Mouse (Mus musculus) heart, adult 8-10 months (tissue): ENCODE measurements around the gene Olfr763. TPM values are rescaled to one million over a fixed set of nuclear protein-coding genes. Genes with fewer than 3 reads are reported as not detected.
"Not testable (repeated sequence)": the region's sequence is repeated elsewhere in the genome, so short reads cannot be mapped to it uniquely, and the experiment has no call there.

Experiments
- DNase-seq: peaks from one replicate; pipeline ENCODE4 v3.0.0; 2022; ENCODE audit warnings: low spot score
- total RNA-seq, 4 experiments: library from RNA; stranded (reverse); gene quantifications; 2 replicates each; pipeline ENCODE4 v1.2.4; 2022

Olfr763 gene
- not detected for total RNA-seq

DNA sequence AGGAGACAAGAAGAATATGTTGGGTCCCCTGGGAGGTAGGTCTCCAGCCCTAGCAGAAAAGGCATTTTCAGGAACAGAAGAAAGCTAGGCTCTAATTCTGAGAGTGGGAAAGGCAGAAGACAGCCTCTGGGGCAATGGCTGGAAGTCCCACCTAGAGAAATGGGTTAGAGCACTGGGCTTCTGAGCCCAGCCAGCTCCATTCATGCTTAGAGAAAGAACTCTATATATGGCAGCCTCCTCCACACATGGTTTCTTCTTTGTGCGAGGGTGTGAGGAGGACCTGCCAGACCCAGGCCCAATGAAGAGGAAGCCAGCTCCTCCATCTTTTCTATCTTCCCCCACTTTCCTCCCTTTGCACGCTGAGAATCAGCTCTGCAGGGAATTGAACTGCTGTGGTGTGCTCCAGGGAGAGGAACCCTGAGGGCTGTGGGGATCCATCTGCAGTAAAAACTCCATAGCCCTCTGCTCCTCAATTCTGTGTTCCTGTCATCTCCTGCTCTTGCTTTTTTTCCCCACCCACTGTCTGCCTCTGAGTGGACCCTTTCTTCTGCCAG is at the start of gene Olfr763:
Olfr763 (plus strand) TSS at position 504 of the 554 bp plus-strand sequence.
- DNase-seq: no peak

DNA sequence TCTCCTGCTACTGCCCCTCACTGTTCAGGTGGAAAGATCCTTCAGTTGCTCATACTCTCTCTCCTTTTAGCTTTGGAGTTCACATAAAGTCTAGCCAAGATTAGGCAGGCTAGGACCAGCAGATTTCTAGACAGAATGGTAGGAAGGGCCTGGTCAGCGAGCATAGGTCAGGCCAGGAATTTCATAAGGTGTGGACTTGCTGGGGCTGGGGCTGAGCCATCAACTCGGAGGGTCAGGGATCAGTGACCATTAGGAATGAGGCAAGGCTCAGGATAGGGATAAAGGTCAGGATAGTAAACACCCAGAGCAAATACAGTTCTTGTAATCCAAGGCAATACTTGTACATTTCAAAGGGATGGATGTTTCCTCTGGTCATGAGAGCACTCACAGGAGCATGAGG is 45.6 kb upstream of the Olfr763 start:
- no peak for DNase-seq

DNA sequence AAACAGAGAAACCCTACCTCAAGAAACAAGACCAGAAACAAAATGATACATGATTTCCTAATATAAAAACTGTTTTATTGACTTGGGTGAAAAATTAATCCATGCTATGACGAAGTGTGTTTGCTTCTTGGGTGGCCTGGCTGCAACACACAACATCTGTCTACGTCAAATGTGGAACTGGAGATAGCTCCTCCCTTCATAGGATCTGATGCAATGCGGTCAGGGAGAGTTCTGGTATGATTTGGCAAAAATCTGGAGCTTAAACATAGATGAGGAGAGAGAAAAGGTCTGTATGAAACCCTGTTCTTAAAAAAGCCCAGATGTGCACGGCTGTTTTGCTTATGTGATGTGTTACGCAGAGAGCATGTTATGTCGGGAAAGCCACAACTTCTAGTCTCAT is 44.7 kb upstream of the Olfr763 start:
- no peak for DNase-seq

DNA sequence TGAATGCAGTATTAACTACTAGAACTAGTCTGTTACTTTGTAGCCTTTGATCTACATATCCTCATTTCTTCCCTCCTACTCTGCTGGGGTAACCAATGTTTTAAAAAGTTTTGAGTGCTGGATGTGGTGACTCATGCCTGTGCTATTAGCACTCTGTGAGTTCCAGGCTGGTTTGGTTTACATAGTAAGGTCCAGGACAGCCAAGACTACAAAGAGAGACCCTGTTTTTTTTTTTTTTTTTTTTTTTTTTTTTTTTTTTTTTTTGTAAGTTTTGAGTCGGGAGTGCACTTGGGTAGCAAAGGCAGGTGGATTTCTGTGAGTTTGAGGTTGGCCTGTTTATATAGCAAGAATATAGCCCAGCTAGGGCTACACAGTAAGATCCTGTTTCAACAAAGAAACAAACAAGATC is 42.2 kb upstream of the Olfr763 start:
- no peak for DNase-seq

DNA sequence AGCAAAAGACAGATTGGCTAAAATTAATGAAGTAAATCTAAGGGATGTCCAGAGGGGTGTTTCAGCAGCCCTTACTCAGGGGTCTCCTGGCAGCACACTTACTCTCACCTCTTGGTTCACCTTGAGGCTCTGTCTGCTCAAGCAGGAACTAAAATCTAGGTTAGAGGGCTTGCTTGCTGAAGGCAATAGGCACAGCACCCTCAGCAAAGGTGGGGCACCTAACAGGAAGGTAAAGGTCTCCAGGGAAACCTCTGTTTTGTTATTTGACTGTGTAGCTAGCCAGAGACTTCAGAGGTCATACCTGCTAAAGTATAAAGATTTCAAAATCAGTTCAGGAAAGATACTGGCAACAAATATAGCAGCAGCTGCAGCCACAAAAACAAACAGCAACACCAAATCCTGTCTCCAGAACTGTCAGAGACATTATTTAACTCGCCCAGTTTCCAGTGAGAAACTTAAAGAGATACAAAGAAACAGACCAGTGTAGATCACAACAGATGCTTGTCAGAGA is 39.8 kb upstream of the Olfr763 start:
- no peak for DNase-seq

DNA sequence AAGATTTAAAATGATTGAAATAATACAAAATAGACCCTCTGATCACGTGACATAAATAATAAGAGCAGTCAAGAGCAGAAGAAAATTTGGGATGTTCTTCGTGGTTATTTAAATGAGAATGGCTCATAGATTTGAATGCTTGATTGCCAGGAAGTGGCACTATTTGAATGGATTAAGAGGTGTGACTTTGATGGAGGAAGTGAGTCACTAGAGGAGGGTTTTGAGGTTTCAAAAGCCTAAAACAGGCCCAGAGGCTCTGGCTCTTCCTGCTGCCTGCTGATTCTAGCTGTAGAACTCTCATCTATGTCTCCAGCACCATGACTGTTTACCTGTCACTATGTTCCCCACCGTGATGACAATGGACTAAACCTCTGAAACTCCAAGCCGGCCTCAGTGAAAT is 37.8 kb upstream of the Olfr763 start:
- no peak for DNase-seq

DNA sequence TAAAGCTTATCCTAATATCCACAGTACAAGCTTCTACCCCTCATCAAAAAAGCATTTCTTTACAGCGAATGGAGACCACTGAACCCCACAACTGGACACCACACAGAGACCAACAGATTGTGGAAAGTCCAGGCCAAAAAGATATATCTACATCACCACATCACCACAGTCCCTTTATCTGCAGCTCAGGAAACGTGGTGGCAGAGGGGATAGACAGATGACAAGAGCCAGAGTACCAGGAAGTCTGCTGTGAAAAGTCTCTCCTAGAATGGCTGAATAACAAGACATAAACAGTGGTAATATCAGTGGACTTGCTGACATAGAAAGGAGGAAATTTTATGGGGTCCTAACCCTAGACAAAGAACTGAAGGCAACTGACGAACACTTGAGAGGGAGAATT is 34.2 kb upstream of the Olfr763 start:
- DNase-seq: no peak

DNA sequence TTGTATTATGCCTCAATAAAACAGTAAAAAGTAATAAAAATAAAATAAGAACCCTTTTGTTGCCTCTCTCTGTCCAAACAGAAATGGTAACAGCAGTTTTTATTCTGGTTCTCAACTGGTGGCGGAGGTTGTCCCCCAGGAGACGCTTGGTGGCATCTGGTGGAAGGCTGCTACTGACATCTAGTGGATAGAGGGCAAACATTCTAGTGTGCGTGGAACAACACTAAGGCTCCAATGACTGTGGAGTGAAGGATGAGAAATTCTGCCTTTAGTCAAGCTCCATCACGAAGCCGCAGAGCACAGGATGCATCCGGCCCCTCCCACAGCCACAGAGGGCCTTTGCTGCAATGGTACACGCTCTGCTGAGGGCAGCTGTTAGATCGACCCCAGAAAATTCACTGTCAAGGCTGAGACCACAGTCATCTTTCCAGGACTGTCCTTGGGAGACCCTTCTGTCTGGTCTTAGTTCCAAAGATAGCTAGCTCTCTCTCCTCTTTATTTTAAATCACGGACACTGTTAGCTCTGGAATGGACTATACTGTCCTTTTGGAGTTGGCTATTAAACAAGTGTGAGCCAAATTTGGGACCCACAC is 33.0 kb upstream of the Olfr763 start:
- DNase-seq: peak; percentile 24

DNA sequence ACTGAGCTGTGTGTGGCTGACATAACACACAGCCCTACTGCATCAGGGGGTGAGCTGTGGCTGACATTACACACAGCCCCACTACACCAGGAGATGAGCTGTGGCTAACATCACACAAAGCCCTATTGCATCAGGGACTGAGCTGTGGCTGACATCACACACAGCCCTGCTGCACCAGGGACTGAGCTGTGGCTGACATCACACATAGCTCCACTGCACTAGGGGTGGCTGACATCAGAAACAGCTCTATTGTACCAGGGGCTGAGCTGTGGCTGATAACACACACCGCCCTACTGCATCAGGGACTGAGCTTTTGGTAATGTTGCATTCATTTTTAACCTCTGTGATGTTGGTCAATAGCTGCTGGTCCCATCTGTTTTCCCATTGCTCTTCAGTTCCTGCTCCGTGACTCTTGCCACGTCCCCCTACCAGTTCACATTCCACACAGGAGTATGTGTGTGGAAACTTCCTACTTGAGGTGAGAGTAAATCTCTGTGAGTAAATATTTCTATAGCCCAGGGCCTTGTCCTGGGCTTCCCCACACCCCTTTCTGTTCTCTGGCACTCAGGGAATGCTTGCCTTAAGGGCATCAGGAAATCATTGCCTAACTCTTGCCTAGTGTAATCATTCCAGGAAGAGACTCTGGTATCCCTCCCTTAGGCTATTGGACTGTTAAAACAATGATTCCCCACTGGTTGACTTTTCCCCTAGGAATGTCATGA is 29.8 kb upstream of the Olfr763 start:
- no peak for DNase-seq

DNA sequence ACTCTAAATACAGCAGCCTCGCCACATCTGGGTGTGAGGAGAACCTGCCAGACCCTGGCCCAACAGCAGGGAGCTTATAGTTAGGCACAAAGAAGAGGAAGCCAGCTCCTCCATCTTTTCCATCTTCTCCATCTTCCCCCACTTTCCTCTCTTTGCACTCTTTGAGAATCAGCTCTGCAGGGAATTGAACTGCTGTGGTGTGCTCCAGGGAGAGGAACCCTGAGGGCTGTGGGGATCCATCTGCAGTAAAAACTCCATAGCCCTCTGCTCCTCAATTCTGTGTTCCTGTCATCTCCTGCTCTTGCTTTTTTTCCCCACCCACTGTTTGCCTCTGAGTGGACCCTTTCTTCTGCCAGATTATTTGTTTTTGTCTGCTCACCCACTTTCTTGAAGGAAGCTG is 21.5 kb upstream of the Olfr763 start, which contains the start of gene Olfr9:
Olfr9 (plus strand) TSS at position 301 of the 400 bp plus-strand sequence.
- not testable (repeated sequence) for DNase-seq

DNA sequence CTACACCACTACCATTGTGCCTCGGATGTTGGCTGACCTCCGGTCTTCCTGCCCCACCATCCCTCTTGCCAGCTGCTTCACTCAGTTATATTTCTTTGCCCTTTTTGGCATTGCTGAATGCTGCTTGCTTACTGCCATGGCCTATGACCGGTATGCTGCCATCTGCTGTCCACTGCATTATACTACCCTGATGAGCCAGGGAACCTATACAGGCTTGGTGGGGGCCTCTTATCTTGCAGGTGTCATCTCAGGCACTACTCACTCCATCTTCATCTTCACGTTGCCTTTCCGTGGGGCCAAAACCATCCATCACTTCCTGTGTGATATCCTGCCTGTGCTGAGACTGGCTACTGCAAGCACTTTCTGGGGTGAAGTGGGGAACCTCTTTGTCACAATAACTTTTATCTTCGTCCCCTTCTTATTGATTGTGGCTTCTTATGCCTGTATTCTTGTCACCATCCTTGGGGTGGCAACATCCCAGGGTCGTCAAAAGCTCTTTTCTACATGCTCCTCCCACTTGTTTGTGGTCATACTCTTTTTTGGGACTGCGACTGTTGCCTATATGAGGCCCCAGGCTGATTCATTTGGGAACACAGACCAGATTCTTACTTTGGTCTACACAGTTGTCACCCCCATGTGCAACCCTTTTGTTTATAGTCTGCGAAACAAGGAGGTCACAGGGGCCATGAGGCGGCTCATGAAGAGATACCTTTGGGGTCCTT is 20.3 kb upstream of the Olfr763 start:
- not testable (repeated sequence) for DNase-seq

DNA sequence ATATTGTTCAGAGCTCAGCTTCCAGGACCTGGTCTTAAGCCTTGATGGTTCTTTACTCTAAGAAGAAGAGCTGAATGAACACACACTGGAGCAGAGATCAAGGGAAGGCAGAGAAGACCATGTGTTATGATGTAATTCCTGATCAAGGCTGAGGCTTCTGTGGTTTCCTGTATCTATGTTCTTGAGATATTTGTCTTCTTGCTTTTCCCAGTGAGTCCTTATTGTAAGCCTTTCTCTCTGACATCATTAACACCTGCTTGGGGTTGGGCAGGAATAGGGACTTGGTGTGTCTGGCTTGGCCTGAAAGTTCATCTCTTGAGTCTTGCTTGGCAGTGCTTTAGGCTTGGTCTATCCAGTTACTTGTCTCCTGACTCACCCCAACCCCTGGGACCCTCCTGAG is 19.6 kb upstream of the Olfr763 start:
- no peak for DNase-seq

DNA sequence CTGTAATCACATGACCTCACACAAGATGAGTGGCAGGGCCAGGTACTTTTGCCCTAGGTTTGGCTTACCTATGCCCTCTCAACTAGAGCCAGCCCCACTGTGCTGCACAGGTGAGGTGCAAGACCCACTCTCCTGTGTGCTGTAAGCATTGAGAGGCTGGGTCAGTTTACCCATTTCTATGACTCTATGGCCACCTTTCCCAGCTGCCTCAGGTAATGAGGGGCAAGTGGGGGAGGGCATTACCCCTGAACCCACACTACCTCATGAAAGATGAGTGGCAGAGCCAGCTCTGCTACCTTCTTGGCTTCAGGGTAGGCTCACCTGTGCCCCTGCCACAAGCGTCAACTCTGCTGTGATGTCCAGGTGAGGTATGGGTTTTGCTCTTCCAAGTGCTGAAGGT is 14.8 kb upstream of the Olfr763 start:
- no peak for DNase-seq

DNA sequence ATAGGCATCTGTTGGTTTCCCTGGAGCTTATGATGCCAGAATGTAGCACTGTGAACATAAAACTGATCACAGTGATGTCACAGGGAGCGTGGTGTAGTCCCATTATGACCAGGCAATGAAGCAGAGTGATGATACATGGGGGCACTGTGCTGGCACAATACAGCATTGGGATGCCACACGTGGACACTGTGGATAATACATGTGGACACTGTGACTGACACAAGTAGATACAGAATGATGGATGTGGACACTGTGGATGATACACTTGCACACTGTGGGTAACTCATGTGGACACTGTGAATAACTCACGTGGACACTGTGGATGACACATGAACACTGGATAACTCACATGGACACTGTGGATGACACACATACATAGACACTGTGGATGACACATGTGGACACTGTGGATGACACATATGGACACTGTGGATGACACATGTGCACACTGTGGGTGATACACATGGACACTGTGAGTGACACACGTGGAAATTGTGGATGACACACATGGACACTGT is 14.0 kb upstream of the Olfr763 start:
- no peak for DNase-seq

DNA sequence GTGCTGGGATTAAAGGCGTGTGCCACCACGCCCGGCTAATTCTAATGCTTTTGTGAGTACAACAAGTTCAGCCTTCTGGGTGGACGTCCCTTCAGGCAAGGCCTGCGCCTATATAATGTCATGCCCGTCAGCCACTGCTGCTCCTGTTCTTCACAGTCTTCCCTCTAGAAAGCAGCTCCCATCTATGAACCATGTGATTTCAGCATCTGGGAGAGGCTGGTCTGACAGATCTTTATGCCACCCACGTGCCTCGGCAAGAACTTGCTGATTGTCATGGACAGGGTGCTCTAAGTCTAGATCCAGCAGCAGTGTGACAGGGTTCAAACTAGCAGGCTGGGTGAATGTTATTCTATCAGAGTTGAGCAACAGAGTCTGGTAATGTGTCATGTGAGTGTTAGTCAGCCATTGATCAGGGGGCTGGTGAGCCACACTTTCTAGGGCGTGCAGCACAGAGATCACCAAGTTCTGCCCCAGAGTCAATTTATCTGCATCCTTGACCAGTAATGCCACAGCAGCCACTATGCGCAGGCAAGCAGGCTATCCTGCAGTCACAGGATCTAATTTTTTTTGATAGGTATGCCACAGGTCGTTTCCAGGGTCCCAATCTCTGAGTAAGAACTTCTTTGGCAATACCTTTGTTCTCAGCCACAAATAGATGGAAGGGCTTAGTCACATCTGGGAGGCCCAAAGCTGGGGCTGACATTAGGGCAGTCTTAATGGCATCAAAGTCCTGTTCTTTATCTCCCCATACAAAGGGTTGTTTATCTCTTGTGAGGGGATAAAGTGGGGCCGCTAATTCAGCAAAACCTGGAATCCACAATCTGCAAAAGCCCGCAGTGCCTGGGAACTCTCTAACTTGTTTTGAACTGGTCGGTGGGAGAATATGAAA is 6.3 kb upstream of the Olfr763 start:
- no peak for DNase-seq

DNA sequence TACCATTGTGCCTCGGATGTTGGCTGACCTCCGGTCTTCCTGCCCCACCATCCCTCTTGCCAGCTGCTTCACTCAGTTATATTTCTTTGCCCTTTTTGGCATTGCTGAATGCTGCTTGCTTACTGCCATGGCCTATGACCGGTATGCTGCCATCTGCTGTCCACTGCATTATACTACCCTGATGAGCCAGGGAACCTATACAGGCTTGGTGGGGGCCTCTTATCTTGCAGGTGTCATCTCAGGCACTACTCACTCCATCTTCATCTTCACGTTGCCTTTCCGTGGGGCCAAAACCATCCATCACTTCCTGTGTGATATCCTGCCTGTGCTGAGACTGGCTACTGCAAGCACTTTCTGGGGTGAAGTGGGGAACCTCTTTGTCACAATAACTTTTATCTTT is 920 bp downstream of the Olfr763 start:
- not testable (repeated sequence) for DNase-seq

DNA sequence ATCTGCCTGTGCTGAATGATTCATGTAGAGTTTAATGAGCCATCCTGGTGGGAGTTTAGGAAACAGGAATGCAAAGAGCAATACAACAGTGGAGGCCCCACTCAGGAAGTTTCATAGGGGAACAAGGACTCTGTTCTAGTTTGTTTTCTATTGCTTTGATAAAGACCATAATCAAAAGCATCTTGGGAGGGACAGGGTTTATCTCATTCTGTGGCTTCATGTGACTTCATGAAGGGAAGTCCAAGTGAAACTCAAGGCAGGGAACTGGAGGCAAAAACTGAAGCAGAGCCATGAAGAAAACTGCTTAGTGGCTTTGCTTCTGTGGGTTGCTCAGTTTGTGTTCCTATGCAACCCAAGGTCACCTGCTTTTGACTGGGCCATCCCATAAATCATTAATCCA is 3.9 kb downstream of the Olfr763 start:
- DNase-seq: no peak

DNA sequence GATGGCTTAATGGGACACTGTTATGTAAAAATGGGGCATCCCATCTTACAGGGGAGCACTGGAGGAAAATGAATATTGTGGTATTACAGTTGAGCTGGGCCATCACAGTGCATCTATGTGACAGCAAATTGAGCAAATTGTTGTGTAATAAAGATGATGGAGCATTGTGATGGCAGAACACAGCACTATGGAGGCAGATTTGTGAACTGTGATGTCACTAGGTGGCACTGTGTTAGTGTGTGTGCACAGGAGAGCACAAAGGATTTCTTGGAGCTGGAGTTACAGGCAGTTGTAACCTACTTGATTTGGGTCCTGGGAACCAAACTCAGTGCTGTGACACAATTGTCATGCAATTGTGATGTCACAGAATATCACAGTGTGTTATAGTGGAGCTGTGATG is 12.7 kb downstream of the Olfr763 start:
- no peak for DNase-seq

DNA sequence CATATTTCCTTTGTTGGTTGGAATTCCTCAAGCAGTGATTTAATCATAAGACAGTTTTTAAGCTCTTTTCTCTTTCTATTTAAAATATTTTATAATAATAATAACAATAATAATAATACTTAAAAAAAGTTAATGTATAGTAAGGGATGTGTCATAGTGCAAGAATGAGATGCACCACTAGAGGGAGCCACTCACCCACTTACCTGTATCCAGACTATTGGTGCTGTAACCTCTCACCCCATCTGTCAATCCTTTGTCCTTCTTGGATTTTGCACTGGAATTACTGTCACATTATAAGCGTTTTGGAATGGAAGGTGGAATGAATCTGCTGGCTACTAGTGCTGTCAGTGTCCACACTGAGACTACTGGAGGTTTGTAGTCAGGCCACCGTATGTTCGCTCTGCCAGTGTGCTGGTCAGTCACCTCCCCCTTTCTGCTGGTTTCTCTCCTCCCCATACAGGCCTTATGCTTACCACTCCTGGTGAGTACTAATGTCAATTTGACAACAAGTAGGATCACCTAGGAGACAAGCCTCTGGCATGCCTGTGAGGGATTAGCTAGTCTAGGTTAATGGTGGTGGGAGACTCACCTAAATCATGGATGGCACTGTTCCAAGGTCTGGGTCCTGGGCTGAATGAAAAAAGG is 15.5 kb downstream of the Olfr763 start:
- DNase-seq: no peak

DNA sequence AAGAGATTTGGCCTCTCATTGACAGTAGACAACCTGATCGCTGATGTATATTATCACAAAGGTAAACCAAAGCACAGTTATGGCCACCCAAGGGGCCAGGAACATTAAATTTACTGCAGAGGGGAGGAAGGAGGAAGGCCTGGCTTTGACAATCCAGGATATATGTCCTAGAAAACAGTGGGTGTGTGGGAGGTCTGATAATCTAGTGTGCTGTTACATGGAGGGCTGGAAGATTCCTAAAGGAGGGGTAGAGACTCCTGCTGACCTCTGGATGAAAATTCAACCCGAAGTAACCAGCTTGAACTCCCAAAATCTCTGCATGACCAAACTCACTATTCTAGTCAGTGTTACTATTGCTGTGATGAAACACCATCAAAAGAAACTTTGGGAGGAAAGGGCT is 17.8 kb downstream of the Olfr763 start:
- no peak for DNase-seq

DNA sequence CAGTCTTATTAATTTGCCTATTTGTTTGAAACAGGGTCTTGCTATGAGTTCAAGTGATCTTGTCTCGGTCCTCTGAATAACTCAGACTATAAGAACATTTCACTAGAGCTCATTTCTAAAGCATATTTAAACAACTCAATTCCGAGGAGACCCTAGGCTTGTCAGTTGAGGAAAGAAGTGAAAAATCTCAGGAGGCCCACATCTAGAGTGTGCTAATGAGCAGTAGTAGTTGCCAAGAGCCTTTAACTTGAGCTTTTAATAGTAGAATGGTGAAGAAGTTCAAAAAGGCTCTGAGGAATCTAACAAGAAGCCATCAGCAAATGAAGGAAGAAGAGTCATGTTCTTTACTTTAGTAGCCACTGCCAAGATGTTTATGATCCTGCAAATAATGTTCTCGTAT is 29.2 kb downstream of the Olfr763 start, which contains the start of gene Olfr764-ps1:
Olfr764-ps1 (minus strand) TSS at position 101 of the 400 bp plus-strand sequence.
- no peak for DNase-seq
